Mouse (Mus musculus) C2C12 (cell line): ENCODE data around the gene Osbpl3.

Source experiments
- CTCF ChIP-seq: IDR thresholded peaks from one replicate; pipeline ENCODE4 v1.5.1; 2011; ENCODE audit not compliant: control insufficient read depth, insufficient read depth, insufficient read length
- FOSL1 ChIP-seq: IDR thresholded peaks from one replicate; pipeline ENCODE4 v1.8.0; 2011; ENCODE audit warnings: mild to moderate bottlenecking, low read length; ENCODE audit not compliant: poor library complexity, insufficient read depth, severe bottlenecking

DNA sequence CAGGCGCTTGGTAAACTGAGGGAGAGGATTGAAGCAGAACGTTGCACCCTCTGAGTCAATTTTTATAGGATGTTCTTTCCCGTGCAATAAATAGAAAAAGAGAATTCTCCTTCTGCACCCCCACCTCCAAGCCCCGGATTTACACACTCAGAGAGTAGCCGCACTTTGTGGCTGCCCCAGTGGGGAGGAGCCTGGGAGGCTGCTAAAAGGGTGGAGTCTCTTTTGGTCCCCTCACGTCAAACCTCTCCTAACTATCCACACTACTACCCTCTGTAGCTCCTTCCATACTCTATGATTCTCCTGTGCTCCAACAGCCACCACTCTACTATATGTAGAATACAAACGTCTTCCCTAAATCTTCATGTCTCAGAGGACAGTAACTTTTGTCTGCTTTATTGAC is 193.7 kb downstream of the Osbpl3 start:
- no peak for TF ChIP-seq CTCF
- TF ChIP-seq FOSL1: no peak
